Mouse (Mus musculus): Measurements from ENCODE around the gene Rtn1. TPM values are rescaled to one million over a fixed set of nuclear protein-coding genes. Genes with fewer than 3 reads are reported as not detected.

Rtn1 gene
- 1,000 to 10,000 TPM; 1,597 to 1,728 TPM for total RNA-seq (2021)

DNA sequence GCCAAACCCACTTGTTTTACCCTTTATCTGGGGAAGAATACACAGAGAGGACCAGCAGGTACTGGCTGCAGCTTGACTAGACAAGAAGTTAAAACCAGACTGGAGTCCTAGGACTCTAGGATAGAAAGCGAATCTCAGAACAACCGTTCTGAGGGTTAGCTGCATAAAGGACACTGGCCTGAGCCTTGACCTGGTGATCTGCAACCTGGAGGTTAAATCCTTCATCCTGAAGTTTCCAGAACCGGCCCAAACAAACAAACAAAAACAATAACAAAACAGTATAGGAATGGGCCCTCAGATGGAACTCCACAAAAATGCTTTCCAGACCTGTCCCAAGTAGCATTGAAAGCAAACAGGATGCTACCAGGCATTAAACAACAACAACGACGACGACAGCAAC is at the start of gene Rtn1:
Rtn1 (minus strand) TSS at position 101 of the 400 bp plus-strand sequence.
- no peak for DNase-seq
- intact Hi-C loops (cut with DNase I): loop anchor here (5.0 kb wide), 1 partner anchor 172 kb away; no protein-coding TSS in a partner anchor

- no peak for DNase-seq
- intact Hi-C loops (cut with DNase I): no loop called here
These were observed 45.1 kb upstream of the Rtn1 start for GRCm38 (mm10) chr12:72453941-72454340.

- peak; percentile 77 for DNase-seq
- intact Hi-C loops (cut with DNase I): no loop called here
These were observed 33.2 kb upstream of the Rtn1 start, which contains the start of gene Lrrc9 for GRCm38 (mm10) chr12:72441839-72442576. Gene Lrrc9 (plus strand): TSS chr12:72441866.

- DNase-seq: no peak
- intact Hi-C loops (cut with DNase I): no loop called here
These were observed 30.2 kb upstream of the Rtn1 start for GRCm38 (mm10) chr12:72438961-72439480.

DNA sequence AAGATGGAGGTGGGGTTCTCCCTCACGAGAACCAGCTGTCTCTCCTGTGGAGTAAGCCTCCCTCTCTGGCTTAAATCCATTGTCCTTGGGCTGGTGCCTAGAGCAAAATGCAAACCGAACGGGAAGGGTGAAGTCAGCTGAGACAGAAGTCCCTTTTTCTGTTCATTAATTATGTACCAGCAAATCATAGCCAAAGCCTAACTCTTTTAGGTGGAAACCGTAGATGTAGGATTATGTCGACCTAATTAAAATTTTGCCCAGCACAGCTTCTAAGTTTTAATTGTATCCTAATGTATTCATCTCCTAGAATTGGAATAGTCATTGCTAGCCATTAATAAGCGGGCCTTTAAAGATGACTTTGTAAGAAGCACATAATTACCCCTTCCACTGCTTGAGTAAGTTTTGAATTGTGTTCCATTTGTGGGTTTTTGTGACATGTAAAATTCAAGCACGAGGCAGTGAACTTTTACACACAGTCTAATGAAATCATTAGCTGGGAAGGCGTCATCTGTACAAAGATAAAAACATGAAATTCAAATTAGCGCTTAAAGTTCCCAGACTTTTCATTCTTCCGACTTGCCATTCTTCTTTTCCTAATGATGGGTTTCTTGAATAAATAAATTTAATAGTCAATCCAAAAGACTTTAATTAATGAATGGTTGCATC is 29.0 kb upstream of the Rtn1 start:
- peak; percentile 80 for DNase-seq
- intact Hi-C loops (cut with DNase I): no loop called here

- DNase-seq: peak; percentile 31
- intact Hi-C loops (cut with DNase I): no loop called here
These were observed 24.5 kb upstream of the Rtn1 start for GRCm38 (mm10) chr12:72433241-72433865.

- intact Hi-C loops (cut with DNase I): no loop called here
These were observed 23.4 kb upstream of the Rtn1 start for GRCm38 (mm10) chr12:72432209-72432608.

GRCm38 (mm10) chr12:72427722-72428126 is 18.9 kb upstream of the Rtn1 start:
- intact Hi-C loops (cut with DNase I): loop anchor here (5.0 kb wide), 1 partner anchor 325 kb away; no protein-coding TSS in a partner anchor
- peak; percentile 85 for DNase-seq

More at GRCm38 (mm10) chr12:72432209-72432608, 23.4 kb upstream of the Rtn1 start:
- no peak for DNase-seq

- no peak for DNase-seq
- intact Hi-C loops (cut with DNase I): no loop called here
These were observed 13.8 kb upstream of the Rtn1 start for GRCm38 (mm10) chr12:72422681-72423080.

- peak; percentile 41 for DNase-seq
- intact Hi-C loops (cut with DNase I): no loop called here
These were observed 8.9 kb upstream of the Rtn1 start for GRCm38 (mm10) chr12:72417762-72418161.

DNA sequence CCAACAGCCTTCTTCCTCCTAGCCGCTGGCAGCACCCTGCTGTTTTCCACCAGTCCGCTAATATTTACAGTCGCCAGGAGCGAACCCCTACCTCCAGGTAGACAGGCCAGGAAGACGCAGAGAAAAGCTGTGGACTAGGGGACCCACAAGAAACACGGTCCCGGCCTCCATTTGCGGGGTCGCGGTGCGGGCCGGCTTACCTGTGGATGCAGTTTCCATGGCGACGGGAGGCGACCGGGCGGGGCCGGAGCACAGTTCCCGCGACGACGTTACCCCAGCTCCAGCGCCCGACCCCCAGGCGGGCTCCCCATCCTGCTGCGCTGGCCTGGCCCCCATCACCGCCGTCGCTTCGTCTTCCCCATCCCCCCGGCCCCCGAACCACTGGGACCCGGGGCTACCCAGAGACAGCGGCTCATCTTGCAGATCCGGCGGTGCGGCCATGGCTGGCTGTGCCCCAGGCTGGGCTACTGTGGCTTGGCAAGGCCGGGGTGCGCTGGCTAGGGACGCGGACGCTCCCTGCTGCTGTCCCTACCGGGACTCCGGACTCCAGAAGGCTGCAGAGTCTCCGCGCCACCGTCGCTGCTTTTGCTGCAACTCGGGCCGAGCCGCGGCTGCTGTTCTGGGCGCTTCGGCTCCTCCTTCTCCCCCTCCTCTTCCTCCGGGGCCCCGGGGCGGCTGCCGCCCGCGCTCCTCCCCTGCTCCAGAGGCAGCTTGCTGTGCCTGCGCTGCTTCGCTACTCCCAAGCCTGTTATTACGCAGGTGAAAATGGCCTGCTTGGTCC is 553 bp downstream of the Rtn1 start:
- peak; percentile 72 for DNase-seq
- intact Hi-C loops (cut with DNase I): loop anchor here (5.0 kb wide), 1 partner anchor 171 kb away; no protein-coding TSS in a partner anchor

DNA sequence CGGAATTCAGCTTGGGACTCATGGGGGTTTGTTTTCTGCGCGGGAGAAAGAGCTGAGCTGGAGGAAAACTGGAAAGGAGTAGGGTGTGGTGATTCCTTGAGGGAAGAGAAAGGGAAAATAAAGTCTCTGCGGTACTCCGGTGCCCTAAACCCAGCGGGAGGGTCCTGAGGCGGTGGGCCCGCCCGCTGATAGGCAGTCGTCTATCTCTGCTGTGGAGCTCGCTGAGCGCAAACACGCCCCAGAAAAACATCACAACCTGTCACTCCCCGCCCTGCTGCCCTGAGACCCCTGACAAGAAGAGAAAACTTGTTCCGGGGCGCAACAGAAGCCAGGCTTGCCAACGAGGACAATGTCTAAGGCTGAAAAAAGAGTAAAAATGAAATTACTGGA is 1.1 kb downstream of the Rtn1 start:
- intact Hi-C loops (cut with DNase I): loop anchor here (5.0 kb wide), 1 partner anchor 170 kb away; no protein-coding TSS in a partner anchor
- peak; percentile 24 for DNase-seq

DNA sequence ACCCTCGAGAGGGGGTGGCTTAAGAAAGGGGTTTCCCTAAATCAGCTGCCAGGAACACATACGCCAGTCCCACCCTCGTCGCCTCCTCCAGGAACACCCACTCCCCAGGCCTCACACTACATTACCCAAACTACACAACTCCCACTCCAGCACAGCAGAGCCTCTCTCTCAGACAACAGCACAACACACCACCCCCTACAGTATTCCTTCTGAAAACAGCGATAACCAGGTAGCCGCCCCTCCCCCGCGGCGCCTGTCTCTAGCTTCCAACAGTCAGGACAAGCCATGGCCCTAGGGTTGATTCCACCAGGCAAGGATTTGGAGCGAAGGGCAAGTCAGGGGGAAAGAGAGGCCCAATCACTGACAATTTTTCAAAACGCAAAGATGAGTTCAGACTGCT is 1.7 kb downstream of the Rtn1 start:
- intact Hi-C loops (cut with DNase I): loop anchor here (5.0 kb wide), 1 partner anchor 170 kb away; no protein-coding TSS in a partner anchor
- DNase-seq: peak; percentile 34

- intact Hi-C loops (cut with DNase I): loop anchor here (5.0 kb wide), 1 partner anchor 168 kb away; no protein-coding TSS in a partner anchor
- no peak for DNase-seq
These were observed 3.8 kb downstream of the Rtn1 start for GRCm38 (mm10) chr12:72405031-72405430.

GRCm38 (mm10) chr12:72393046-72393805 is 15.6 kb downstream of the Rtn1 start:
- no peak for DNase-seq
- intact Hi-C loops (cut with DNase I): no loop called here

DNA sequence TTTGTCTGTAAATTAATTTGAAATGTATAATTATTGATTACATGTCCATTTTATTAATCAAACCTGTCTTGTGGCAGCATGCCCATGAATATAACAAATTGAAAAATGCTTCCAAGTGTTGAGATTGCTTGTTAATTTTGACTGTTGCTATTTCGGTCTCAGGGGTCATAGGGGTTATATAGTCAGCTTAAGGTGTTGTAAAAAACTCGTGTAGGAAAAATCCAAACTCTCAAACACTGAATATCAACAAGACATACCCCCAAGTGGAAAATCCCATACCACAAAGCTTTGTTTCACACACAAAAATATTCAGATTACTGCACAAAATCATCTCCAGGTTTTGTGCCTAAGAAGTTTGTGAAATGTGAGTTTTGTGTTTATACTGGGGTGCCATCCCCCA is 18.5 kb downstream of the Rtn1 start:
- intact Hi-C loops (cut with DNase I): no loop called here
- no peak for DNase-seq

GRCm38 (mm10) chr12:72389377-72390103 is 19.3 kb downstream of the Rtn1 start:
- intact Hi-C loops (cut with DNase I): no loop called here
- peak; percentile 37 for DNase-seq

- no peak for DNase-seq
- intact Hi-C loops (cut with DNase I): no loop called here
These were observed 20.0 kb downstream of the Rtn1 start for GRCm38 (mm10) chr12:72388835-72389234.

GRCm38 (mm10) chr12:72388135-72388534 is 20.7 kb downstream of the Rtn1 start:
- no peak for DNase-seq
- intact Hi-C loops (cut with DNase I): no loop called here
